In the genomic region with DNA sequence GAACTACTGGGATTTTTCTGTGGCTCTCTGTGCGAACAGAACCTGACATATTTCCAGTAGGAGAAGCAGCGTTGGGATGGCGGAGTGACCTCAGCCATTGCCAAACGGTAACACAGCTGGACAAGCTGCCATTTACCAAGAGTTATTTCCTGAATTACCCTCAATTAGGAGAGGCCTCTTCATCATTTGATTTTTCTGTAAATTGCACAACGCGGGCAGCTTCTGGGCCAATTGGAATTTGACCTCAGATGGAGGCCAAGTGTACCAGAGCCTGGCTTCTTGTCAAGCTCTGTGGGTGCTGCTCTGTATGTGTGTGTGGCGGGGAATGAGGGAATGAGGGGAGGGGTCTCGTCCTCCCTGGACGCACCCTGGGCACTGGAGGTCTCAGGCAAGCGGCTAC, we compare ENCODE assay signal across 11 mouse cellular contexts.
DNase-seq lines count a peak whose midpoint lies in the region; ATAC-seq lines count a peak whose summit lies in the region.
"Had no signal": no experiment of that assay in that cellular context is flagged by ENCODE, and none has a peak within 500 bp of the region (broad histone marks: within the 10 kb centered on the region; RNA-seq: fewer than 3 reads in every experiment).

No protein-coding gene starts in this region.

- H3K9ac ChIP-seq in kidney, embryonic 15.5 days: no peak overlapping the region
- H3K9ac ChIP-seq in embryonic facial prominence, embryonic 12.5 days: no peak overlapping the region
- no peak overlapping the region for H3K9ac ChIP-seq in limb, embryonic 13.5 days
- H3K9ac ChIP-seq: lung, embryonic 15.5 days had no signal

- H3K36me3 ChIP-seq in kidney, embryonic 15.5 days: no peaks in the 10 kb centered on the region
- H3K36me3 ChIP-seq in embryonic facial prominence, embryonic 12.5 days: no peaks in the 10 kb centered on the region
- no peaks in the 10 kb centered on the region for H3K36me3 ChIP-seq in limb, embryonic 13.5 days
- H3K36me3 ChIP-seq: lung, embryonic 15.5 days had no signal

- peaks cover 71% of the 10 kb centered on the region for H3K4me1 ChIP-seq in kidney, embryonic 15.5 days
- H3K4me1 ChIP-seq in embryonic facial prominence, embryonic 12.5 days: peaks cover 51% of the 10 kb centered on the region
- peaks cover 74% of the 10 kb centered on the region for H3K4me1 ChIP-seq in limb, embryonic 13.5 days

- ATAC-seq in kidney, embryonic 15.5 days (replicated peaks; ENCODE audit: low FRiP score): no peak
- no peak for ATAC-seq in embryonic facial prominence, embryonic 12.5 days (ENCODE audit: insufficient number of reproducible peaks, insufficient read depth, low FRiP score, low TSS enrichment)
- no peak for ATAC-seq in limb, embryonic 13.5 days (ENCODE audit: low FRiP score, low read depth)
- ATAC-seq in erythroid progenitor cell, adult 5-6 weeks (replicated peaks; ENCODE audit: low FRiP score, poor library complexity, severe bottlenecking): no peak
- ATAC-seq: Patski had no signal

- peak; percentile 74 for DNase-seq in kidney, adult 11 months
- peak; percentile 69 for DNase-seq in Muller cell, postnatal 12 days (ENCODE audit: inconsistent ontology term)
- no peak for DNase-seq in testis, postnatal 14 days (ENCODE audit: low spot score)
- DNase-seq in thymus, postnatal 10 days (ENCODE audit: low spot score in 2 of 2): no peak
- DNase-seq: thymus, adult 18-20 months had no signal

- H3K9me3 ChIP-seq in kidney, embryonic 15.5 days (replicated peaks): no peaks in the 10 kb centered on the region
- H3K9me3 ChIP-seq in embryonic facial prominence, embryonic 12.5 days: no peaks in the 10 kb centered on the region
- no peaks in the 10 kb centered on the region for H3K9me3 ChIP-seq in limb, embryonic 13.5 days
- H3K9me3 ChIP-seq: lung, embryonic 15.5 days had no signal

- no peak overlapping the region for H3K4me3 ChIP-seq in kidney, embryonic 15.5 days (replicated peaks)
- H3K4me3 ChIP-seq in embryonic facial prominence, embryonic 12.5 days: no peak overlapping the region
- H3K4me3 ChIP-seq in limb, embryonic 13.5 days: no peak overlapping the region
- H3K4me3 ChIP-seq: lung, embryonic 15.5 days had no signal

- no peak overlapping the region for H3K4me2 ChIP-seq in kidney, embryonic 15.5 days
- no peak overlapping the region for H3K4me2 ChIP-seq in embryonic facial prominence, embryonic 12.5 days (replicated peaks)
- no peak overlapping the region for H3K4me2 ChIP-seq in limb, embryonic 13.5 days (replicated peaks)
- H3K4me2 ChIP-seq: lung, embryonic 15.5 days had no signal

- 61% methylated on average over 10 of the region's 10 CpGs for WGBS in kidney, embryonic 15.5 days
- 50% methylated on average over 10 of the region's 10 CpGs for WGBS in embryonic facial prominence, embryonic 12.5 days
- 66% methylated on average over 10 of the region's 10 CpGs for WGBS in limb, embryonic 13.5 days

- H3K27me3 ChIP-seq in kidney, embryonic 15.5 days: no peaks in the 10 kb centered on the region
- no peaks in the 10 kb centered on the region for H3K27me3 ChIP-seq in embryonic facial prominence, embryonic 12.5 days
- H3K27me3 ChIP-seq in limb, embryonic 13.5 days: peaks cover 6% of the 10 kb centered on the region
- H3K27me3 ChIP-seq: lung, embryonic 15.5 days; Patski had no signal

- H3K27ac ChIP-seq in kidney, embryonic 15.5 days: no peak overlapping the region
- H3K27ac ChIP-seq in embryonic facial prominence, embryonic 12.5 days: peak overlapping the region; percentile 50; the same call in 1 of the 2 replicates
- H3K27ac ChIP-seq in limb, embryonic 13.5 days: peak overlapping the region; percentile 28; the same call in 1 of the 2 replicates
- H3K27ac ChIP-seq: lung, embryonic 15.5 days had no signal

Comparison
In these comparisons a context has a peak if more than half of its experiments do, and no peak if none do; other contexts are left out.
1. DNase-seq: peak in kidney, adult 11 months (single experiment) and Muller cell, postnatal 12 days (single experiment); none in testis, postnatal 14 days (single experiment) and thymus, postnatal 10 days (0 of 2).